Mouse (Mus musculus): Measurements from ENCODE around the gene Plscr2. TPM values are rescaled to one million over a fixed set of nuclear protein-coding genes. Genes with fewer than 3 reads are reported as not detected.
A peak's percentile ranks its signal among the peaks of the same experiment; 100 is the strongest.

Plscr2 gene
- 1.6 and 2.1 TPM in 2 replicates for polyA plus RNA-seq (2015; fragmentation: Nextera tagmentation; extraction: Ambion mirVana)

DNA sequence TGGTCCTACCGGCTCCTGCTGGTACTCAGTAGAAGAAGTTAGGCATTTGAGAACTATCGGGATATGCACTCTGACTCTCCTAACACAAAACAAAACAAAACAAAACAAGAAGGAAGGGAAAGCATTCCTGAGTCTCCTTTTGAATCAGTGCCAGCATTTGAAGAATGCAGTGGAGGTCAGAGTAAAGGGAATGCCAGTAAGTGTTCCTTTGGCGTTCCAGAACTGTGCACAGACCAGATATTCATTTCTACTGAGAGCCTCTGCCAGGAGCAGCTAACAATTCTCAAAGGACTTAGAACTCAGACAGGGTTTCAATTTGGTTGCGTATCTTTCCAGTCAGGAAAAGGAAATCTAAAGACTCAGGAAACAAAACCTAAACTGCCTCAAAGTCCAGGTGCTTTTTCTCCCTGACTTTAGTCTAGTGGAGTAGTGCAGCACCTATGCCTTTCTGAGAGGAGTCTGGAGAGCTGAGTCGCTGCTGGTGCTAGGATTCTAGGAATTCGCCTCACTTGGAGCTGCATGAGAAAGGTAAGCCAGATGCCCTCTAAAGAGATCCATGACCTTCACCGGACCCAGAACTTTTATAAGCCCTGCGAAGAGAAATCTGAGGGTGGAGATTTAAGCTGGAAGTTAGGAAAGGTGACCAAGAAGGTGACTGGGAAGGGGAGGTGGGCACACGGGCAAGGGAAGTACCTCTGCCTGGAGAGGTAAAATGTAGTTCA, at the start of gene Plscr2:
Gene Plscr2 (plus strand): TSS at position 117 of the 722 bp plus-strand sequence.
- Histone ChIP-seq H3K27ac (peak within 1 kb of the TSS; percentile 29; the same call in 1 of the 2 replicates), H3K4me2 (replicated peaks) (peak within 1 kb of the TSS; percentile 1), H3K27me3 (no peaks in the 10 kb centered on the region), H3K4me1 (peaks cover 23% of the 10 kb centered on the region), H3K9me3 (no peaks in the 10 kb centered on the region), H3K36me3 (peaks cover 3% of the 10 kb centered on the region), H3K4me3 (no peak within 1 kb of the TSS), H3K9ac (no peak within 1 kb of the TSS)
- peak; percentile 77 for ATAC-seq (ENCODE audit: low FRiP score, low read depth)
- 57% methylated on average over 9 of the region's 9 CpGs for WGBS

DNA sequence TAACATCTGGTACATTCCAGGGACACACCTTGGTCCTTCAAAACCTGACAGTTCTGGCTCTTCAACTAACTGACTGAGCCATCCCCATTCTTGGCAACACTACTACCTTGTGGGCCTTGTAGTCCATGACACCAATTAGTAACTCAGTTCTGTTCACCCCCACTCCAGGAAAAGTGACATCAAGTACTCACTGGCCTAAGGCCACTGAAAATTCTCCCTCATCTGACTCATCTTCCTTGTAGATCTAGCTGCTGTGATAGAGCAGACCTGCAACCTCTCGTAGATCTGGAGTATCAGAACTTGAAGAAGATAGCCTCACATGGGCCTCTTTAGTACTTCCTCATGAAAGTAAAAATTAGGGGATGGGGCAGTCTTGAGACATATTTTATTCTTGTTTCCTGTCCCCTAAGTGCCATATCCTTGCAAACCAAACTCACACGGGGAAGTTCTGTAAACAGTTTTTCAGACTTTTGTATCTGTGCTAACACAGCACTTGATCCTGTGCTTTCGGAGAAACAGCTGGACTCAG, 49.2 kb upstream of the Plscr2 start:
- 88% methylated on average over 3 of the region's 3 CpGs for WGBS
- no peaks in the 10 kb centered on the region for H3K27me3 ChIP-seq
- no peaks in the 10 kb centered on the region for H3K4me1 ChIP-seq
- no peaks in the 10 kb centered on the region for H3K9me3 ChIP-seq
- H3K27ac ChIP-seq: no peak overlapping the region
- H3K9ac ChIP-seq: no peak overlapping the region
- no peaks in the 10 kb centered on the region for H3K36me3 ChIP-seq
- ATAC-seq (ENCODE audit: low FRiP score, low read depth): no peak
- H3K4me2 ChIP-seq (replicated peaks): no peak overlapping the region
- no peak overlapping the region for H3K4me3 ChIP-seq

DNA sequence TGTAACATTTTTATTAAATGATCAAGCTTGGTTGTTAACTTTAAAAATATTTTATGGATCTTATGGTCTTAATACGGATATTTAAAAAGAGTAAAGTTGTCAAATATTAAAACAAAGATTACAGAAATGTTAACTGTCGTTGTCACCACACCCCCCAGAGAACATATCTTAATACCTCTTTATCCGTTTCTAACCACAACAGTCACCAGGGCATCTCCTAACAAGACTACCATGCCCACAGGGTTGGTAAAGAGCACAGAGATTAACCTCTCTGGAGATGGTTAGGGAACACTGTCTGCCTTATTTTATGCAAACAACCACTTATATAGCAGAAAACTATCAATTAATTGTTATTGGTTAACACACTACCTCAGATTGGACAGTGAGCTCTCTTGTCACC, 48.6 kb upstream of the Plscr2 start:
- Histone ChIP-seq H3K4me3 (no peak overlapping the region), H3K4me2 (replicated peaks) (no peak overlapping the region), H3K27me3 (no peaks in the 10 kb centered on the region), H3K36me3 (no peaks in the 10 kb centered on the region), H3K4me1 (no peaks in the 10 kb centered on the region), H3K9ac (no peak overlapping the region), H3K27ac (no peak overlapping the region), H3K9me3 (no peaks in the 10 kb centered on the region)
- 88% methylated on average over 3 of the region's 3 CpGs for WGBS
- no peak for ATAC-seq (ENCODE audit: low FRiP score, low read depth)

DNA sequence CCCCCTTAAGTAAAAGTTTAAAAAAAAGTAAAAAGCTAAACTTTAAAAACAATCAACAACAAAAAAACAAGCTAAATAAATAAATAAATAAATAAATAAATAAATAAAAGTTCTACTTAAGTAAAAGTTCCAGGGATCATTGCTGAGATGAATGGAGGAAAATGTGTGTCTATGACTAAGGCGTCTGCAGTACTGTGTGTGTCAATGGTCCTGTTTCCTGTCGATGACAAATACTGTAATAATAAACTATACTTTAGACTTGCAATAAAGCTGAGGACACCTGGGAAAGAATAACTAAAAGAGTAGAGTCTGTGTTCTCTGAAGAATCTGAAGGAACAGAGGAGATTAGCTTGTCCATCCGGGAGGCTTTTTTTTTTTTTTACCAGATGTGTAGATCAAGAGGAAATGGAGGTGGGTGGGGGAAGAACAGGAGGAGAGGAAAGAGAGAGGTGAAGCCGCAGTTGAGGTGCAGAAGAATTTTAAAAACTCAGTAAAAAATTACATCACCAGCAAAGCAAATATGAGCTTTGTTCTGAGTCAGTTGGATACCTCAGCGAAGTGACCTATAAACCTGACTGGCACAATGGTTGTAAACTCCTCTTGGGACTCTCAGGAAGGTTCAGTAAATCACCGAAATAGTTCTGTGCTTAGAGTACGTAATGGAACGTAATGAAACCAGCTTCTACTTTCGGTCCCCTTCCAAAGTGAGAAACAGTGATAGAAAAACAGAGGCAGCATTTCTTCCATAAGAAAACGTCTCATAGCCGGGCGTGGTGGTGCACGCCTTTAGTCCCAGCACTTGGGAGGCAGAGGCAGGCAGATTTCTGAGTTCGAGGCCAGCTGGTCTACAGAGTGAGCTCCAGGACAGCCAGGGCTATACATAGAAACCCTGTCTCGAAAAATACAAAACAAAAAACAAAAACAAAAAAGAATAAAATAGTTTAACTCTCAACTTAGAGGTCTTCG, 46.3 kb upstream of the Plscr2 start:
- H3K4me3 ChIP-seq: no peak overlapping the region
- ATAC-seq (ENCODE audit: low FRiP score, low read depth): no peak
- H3K9ac ChIP-seq: no peak overlapping the region
- H3K4me2 ChIP-seq (replicated peaks): no peak overlapping the region
- H3K36me3 ChIP-seq: no peaks in the 10 kb centered on the region
- WGBS: 73% methylated on average over 16 of the region's 16 CpGs
- H3K4me1 ChIP-seq: no peaks in the 10 kb centered on the region
- no peaks in the 10 kb centered on the region for H3K27me3 ChIP-seq
- H3K27ac ChIP-seq: no peak overlapping the region
- no peaks in the 10 kb centered on the region for H3K9me3 ChIP-seq

DNA sequence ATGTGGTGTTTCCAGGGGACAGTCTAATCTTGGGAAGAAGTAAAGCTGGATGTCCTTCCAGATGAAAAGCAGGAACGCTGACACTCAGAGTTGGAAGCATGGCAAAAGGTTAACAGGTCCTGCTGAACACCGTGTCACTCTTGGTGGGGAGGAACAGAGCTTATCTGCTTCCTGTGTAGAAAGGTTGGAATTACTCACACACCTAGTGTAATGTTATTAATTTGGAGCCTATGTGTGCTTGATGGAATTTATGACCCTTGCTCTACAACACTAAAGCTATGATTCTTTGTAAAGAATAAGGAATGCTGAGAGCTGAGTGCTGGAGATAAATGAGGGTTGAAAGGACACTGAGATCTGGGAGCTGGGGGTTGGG, 45.6 kb upstream of the Plscr2 start:
- WGBS: 35% methylated on average over 2 of the region's 2 CpGs
- Histone ChIP-seq H3K4me2 (replicated peaks) (no peak overlapping the region), H3K27ac (no peak overlapping the region), H3K9me3 (no peaks in the 10 kb centered on the region), H3K4me3 (no peak overlapping the region), H3K36me3 (no peaks in the 10 kb centered on the region), H3K27me3 (no peaks in the 10 kb centered on the region), H3K4me1 (0 out of 2 replicates have a peak, but pooled peaks cover 5% of the 10 kb centered on the region), H3K9ac (no peak overlapping the region)
- ATAC-seq (ENCODE audit: low FRiP score, low read depth): no peak

DNA sequence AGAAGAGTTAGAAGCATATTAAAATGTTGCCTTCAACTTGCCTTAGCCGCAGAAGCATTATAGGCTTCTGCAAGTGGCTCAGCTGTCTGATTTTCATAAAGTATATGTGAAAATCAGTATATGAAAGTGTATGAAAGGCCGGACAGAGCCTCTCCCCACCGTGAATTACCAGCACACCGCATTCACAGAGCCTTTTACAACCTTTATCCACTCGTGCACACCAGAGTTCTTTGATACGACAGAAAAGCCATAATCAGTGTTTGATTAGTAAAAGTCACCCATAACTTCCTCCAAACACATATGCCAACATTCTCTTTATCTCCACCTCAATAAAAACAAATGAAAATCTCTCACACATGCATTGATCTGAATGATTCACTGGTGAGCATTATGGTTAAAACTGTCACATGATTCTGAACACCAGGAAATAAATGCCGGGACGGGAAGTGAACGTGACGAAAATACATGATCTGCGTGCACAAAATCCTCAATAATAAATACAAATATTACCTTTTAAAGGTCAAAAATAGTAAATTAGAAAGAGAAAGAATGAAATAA, 40.4 kb upstream of the Plscr2 start:
- 65% methylated on average over 11 of the region's 11 CpGs for WGBS
- ATAC-seq (ENCODE audit: low FRiP score, low read depth): no peak

DNA sequence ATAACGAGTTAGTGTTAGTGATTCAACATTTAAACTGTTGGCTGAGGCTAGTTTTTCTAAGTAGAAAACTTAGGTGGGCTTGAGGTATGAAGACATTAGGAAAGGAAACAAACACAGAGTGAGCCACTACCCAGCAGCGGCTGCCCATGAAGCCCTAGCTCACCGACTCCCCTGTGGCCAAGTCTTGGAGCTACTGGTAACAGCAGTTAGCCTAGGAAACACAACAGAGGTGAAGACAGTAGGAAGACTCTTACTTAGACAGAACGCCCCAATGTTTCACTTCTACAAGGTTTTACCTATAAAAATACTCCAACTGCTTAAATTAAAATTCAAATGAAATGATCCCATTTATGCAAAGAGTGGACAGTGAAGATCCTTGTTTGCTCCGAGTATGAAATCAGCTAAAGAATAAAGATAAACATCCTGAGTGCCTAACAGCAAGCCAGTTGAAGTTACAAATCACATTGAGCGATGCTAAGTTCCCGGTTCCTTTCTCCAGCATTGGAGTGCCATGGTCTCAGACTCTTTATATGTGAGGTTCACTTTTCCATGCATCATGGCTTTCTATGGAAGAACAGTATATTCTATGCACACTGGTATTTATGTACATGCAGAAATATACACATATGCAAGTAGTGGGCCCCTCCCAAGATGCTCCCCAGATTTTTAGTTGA, 26.5 kb upstream of the Plscr2 start:
- ATAC-seq (ENCODE audit: low FRiP score, low read depth): no peak
- no peaks in the 10 kb centered on the region for H3K27me3 ChIP-seq
- peaks cover 8% of the 10 kb centered on the region for H3K4me1 ChIP-seq
- H3K4me3 ChIP-seq: no peak overlapping the region
- H3K9me3 ChIP-seq: no peaks in the 10 kb centered on the region
- H3K4me2 ChIP-seq (replicated peaks): peak overlapping the region; percentile 62
- no peak overlapping the region for H3K27ac ChIP-seq
- no peak overlapping the region for H3K9ac ChIP-seq
- WGBS: 83% methylated on average over 7 of the region's 7 CpGs
- H3K36me3 ChIP-seq: no peaks in the 10 kb centered on the region

More for the DNA sequence above, 40.4 kb upstream of the Plscr2 start:
- no peaks in the 10 kb centered on the region for H3K27me3 ChIP-seq
- H3K4me3 ChIP-seq: no peak overlapping the region
- no peak overlapping the region for H3K27ac ChIP-seq
- H3K4me1 ChIP-seq: 0 out of 2 replicates have a peak, but pooled peaks cover 5% of the 10 kb centered on the region
- H3K9ac ChIP-seq: no peak overlapping the region
- no peak overlapping the region for H3K4me2 ChIP-seq (replicated peaks)
- H3K36me3 ChIP-seq: no peaks in the 10 kb centered on the region
- H3K9me3 ChIP-seq: no peaks in the 10 kb centered on the region

DNA sequence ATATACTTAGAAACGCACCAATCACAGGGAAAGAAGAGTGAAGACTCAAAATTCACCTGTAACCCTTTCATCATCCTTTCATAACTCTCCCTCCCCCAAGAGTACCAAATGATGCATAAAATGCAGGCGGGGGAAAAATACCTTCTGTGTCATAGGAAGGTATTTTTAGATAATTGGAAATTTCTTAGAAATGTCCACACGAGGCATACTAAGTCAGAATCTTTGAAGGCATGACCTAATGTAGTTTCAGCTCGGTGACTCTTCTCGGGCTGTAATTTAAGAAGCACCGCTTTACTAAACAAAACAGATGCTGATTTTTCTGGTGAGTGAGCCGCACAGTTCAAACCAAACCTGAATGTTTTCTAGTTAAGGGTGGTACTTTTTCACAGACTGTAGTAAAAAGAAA, 26.0 kb upstream of the Plscr2 start, which contains the start of gene Plscr1:
Gene Plscr1 (plus strand): TSS at position 304 of the 406 bp plus-strand sequence.
- 29% methylated on average over 7 of the region's 7 CpGs for WGBS
- Histone ChIP-seq H3K4me2 (replicated peaks) (peak within 1 kb of the TSS; percentile 62), H3K27ac (peak within 1 kb of the TSS; percentile 87), H3K27me3 (no peaks in the 10 kb centered on the region), H3K9ac (peak within 1 kb of the TSS; percentile 82), H3K4me1 (peaks cover 8% of the 10 kb centered on the region), H3K9me3 (no peaks in the 10 kb centered on the region), H3K4me3 (peak within 1 kb of the TSS; percentile 67), H3K36me3 (no peaks in the 10 kb centered on the region)
- ATAC-seq (ENCODE audit: low FRiP score, low read depth): no peak

DNA sequence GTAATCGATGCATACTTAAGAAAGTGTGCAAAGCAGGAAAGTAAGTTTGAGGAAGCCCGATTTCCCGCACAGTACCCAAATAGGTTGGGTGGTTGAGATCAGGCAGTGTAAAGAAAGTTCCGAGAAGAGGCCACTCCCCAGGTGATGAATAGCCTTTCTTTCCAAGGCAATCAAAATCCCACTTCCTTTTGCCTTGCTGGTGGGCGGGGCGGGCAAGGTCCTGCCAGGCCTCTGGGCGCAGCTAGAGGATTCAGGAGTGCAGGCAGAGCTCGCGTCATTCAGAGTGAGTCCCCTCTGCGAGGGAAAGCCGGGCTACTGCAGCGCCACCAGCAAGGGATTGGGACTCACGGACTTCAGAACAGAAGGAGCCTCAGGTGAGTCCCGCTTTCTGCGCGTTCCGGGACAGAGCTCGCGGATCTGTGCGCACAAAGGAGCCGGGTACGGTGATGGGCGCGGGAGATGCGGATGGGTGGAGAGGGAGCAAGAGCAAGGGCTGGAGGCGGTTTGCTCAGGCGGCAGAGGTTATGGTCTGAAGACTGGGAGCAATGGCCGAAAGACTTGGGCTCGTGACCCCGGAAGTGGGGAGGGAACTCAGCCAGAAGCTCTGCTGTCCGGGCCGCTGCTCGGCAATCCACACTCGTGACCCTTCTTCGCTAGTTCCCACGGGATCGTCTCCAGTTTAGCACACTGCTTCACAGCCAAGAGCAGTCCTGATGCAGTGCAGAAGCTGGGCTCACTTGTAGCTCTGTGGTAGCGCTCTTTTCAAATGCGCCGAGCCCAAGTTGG, 25.2 kb upstream of the Plscr2 start:
- under 1% methylated on average over 40 of the region's 40 CpGs for WGBS
- Histone ChIP-seq H3K4me3 (peak overlapping the region; percentile 67), H3K4me2 (replicated peaks) (peak overlapping the region; percentile 62), H3K36me3 (no peaks in the 10 kb centered on the region), H3K9ac (peak overlapping the region; percentile 82), H3K27me3 (no peaks in the 10 kb centered on the region), H3K9me3 (no peaks in the 10 kb centered on the region), H3K27ac (peak overlapping the region; percentile 87), H3K4me1 (peaks cover 8% of the 10 kb centered on the region)
- peak; percentile 92 for ATAC-seq (ENCODE audit: low FRiP score, low read depth)

DNA sequence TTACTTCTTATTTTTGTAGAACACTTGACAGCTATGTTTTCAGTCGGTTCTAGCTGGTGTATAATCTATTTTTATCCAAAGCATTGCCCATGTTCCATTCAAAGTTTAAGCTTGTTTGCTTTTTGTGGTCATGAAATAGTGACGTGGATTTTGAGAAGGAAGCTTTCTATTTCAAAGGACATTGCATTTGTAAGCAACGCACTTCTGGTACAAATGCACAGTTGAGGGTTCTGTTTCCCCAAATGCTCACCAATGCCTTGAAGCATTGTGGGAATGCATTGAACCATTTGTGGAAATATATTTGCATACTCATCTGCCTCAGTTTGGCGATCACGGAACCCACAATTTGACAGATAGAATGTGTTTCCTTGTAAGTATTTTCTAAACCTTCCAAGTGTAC, 22.7 kb upstream of the Plscr2 start:
- peaks cover 8% of the 10 kb centered on the region for H3K4me1 ChIP-seq
- H3K36me3 ChIP-seq: no peaks in the 10 kb centered on the region
- 86% methylated on average over 5 of the region's 5 CpGs for WGBS
- H3K27ac ChIP-seq: no peak overlapping the region
- H3K4me2 ChIP-seq (replicated peaks): no peak overlapping the region
- H3K9me3 ChIP-seq: no peaks in the 10 kb centered on the region
- H3K27me3 ChIP-seq: no peaks in the 10 kb centered on the region
- no peak for ATAC-seq (ENCODE audit: low FRiP score, low read depth)
- no peak overlapping the region for H3K4me3 ChIP-seq
- H3K9ac ChIP-seq: no peak overlapping the region

Data from limb, embryonic 13.5 days (tissue).